ENCODE assay signal across 8 mouse cellular contexts in the genomic region with DNA sequence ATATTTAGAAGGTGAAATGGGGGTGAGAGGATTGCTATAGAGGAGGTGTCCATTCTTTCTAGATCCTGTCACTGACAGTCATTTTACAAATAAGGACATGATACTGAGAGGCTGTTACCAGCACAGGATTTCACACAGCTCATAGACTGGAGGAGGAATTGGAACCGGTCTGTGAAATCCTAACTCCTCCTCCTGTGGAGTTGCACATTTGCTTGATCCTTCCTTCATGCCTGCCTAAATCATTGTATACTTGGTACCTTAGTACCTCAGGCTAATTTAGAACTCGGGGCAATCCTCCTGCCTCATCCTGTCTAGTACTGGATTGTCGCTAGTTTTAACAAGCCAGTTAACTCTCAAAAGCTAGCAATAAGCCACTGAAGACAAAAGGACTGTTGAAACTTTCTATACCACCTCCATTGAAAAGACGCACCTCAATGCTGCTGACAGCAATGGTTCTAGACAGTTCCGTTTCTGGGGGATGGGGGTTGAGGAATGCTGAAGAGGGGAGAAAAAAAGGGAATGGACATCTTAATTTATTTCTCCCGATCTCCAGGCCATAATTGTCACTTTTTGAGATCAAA. TPM values are rescaled to one million over a fixed set of nuclear protein-coding genes. Genes with fewer than 3 reads are reported as not detected.
A peak's percentile ranks its signal among the peaks of the same experiment; 100 is the strongest.
DNase-seq lines count a peak whose midpoint lies in the region; ATAC-seq and TF ChIP-seq lines count a peak whose summit lies in the region.

No protein-coding gene starts in this region.

- DNase-seq in kidney, postnatal 0 days (ENCODE audit: low spot score), result peak; percentile 36
- DNase-seq in kidney, adult 18-20 months, result no peak
- DNase-seq in T-cell, adult 2 months (ENCODE audit: low spot score), result no peak
- DNase-seq in left cerebral cortex, postnatal 4 days, result no peak
- no peak for DNase-seq in adrenal gland, postnatal 4 days (ENCODE audit: low spot score in 2 of 2)

- no peaks in the 10 kb centered on the region for H3K9me3 ChIP-seq in kidney, postnatal 0 days (replicated peaks; ENCODE audit: low read length)
- H3K9me3 ChIP-seq in hindbrain, embryonic 16.5 days (ENCODE audit: control insufficient read depth, low read length), result no peaks in the 10 kb centered on the region
- H3K9me3 ChIP-seq in midbrain, embryonic 16.5 days (replicated peaks; ENCODE audit: control insufficient read depth, low read length, poor library complexity, severe bottlenecking), result no peaks in the 10 kb centered on the region

- TF ChIP-seq CTCF in kidney, postnatal 0 days (IDR thresholded peaks at IDR 0.05; ENCODE audit: low read depth), result no peak
- TF ChIP-seq CTCF in cortical plate, adult 2 months (IDR thresholded peaks at IDR 0.05; ENCODE audit: extremely low read depth, insufficient read depth, low read length), result no peak

- H3K4me2 ChIP-seq in kidney, postnatal 0 days (ENCODE audit: low read length), result peak overlapping the region; percentile 65
- peak overlapping the region; percentile 75 for H3K4me2 ChIP-seq in hindbrain, embryonic 16.5 days (ENCODE audit: low read length)
- peak overlapping the region; percentile 83 for H3K4me2 ChIP-seq in midbrain, embryonic 16.5 days (ENCODE audit: low read length)

- peak overlapping the region; percentile 85 for H3K27ac ChIP-seq in kidney, postnatal 0 days
- H3K27ac ChIP-seq in cortical plate, adult 2 months (ENCODE audit: insufficient read depth, low read length), result no peak overlapping the region
- peak overlapping the region; percentile 96 for H3K27ac ChIP-seq in hindbrain, embryonic 16.5 days (ENCODE audit: low read depth, low read length)
- H3K27ac ChIP-seq in midbrain, embryonic 16.5 days (ENCODE audit: low read length), result peak overlapping the region; percentile 94

- 5% methylated on average over 6 of the region's 6 CpGs for WGBS in kidney, postnatal 0 days
- WGBS in hindbrain, embryonic 16.5 days, result 5% methylated on average over 6 of the region's 6 CpGs
- whole genome bisulfite sequencing in midbrain, embryonic 16.5 days, result 2% methylated on average over 6 of the region's 6 CpGs

- peak overlapping the region; percentile 88 for H3K4me3 ChIP-seq in kidney, postnatal 0 days (replicated peaks; ENCODE audit: low read depth, low read length)
- H3K4me3 ChIP-seq in cortical plate, adult 2 months (ENCODE audit: insufficient read depth, low read length), result peak overlapping the region; percentile 41
- peak overlapping the region; percentile 88 for H3K4me3 ChIP-seq in hindbrain, embryonic 16.5 days (ENCODE audit: low read length)
- peak overlapping the region; percentile 92 for H3K4me3 ChIP-seq in midbrain, embryonic 16.5 days (ENCODE audit: low read depth, low read length)

- H3K27me3 ChIP-seq in kidney, postnatal 0 days (ENCODE audit: insufficient read depth, low read length), result peaks cover 13% of the 10 kb centered on the region; the same call in 1 of the 2 replicates
- H3K27me3 ChIP-seq in hindbrain, embryonic 16.5 days (replicated peaks; ENCODE audit: control insufficient read depth, insufficient read depth, low read length), result peaks cover 28% of the 10 kb centered on the region
- peaks cover 31% of the 10 kb centered on the region for H3K27me3 ChIP-seq in midbrain, embryonic 16.5 days (ENCODE audit: control insufficient read depth, insufficient read depth, low read depth, low read length)

- 0 out of 2 replicates have a peak, but pooled peaks have one; percentile 1 for ATAC-seq in kidney, postnatal 0 days (replicated peaks; ENCODE audit: low FRiP score, low read depth)
- peak; percentile 38 for ATAC-seq in hindbrain, embryonic 16.5 days
- peak; percentile 52 for ATAC-seq in midbrain, embryonic 16.5 days

- TF ChIP-seq POLR2A in cortical plate, adult 2 months (IDR thresholded peaks at IDR 0.05; ENCODE audit: extremely low read depth, insufficient read depth, low read length), result no peak

- no peaks in the 10 kb centered on the region for H3K36me3 ChIP-seq in kidney, postnatal 0 days (ENCODE audit: insufficient read depth, low read length)
- no peaks in the 10 kb centered on the region for H3K36me3 ChIP-seq in hindbrain, embryonic 16.5 days (ENCODE audit: control insufficient read depth, insufficient read depth, low read length)
- no peaks in the 10 kb centered on the region for H3K36me3 ChIP-seq in midbrain, embryonic 16.5 days (ENCODE audit: control insufficient read depth, insufficient read depth, low read length)

- peak overlapping the region; percentile 91 for H3K9ac ChIP-seq in kidney, postnatal 0 days (ENCODE audit: low read depth, low read length)
- peak overlapping the region; percentile 94 for H3K9ac ChIP-seq in hindbrain, embryonic 16.5 days (ENCODE audit: low read depth, low read length)
- peak overlapping the region; percentile 93 for H3K9ac ChIP-seq in midbrain, embryonic 16.5 days (ENCODE audit: low read depth, low read length)

- intact Hi-C loops in left cerebral cortex, postnatal 4 days (cut with DNase I), result no loop called here

- peaks cover 24% of the 10 kb centered on the region; the same call in 1 of the 2 replicates for H3K4me1 ChIP-seq in kidney, postnatal 0 days (replicated peaks; ENCODE audit: insufficient read depth, low read length)
- peaks cover 9% of the 10 kb centered on the region; the same call in 1 of the 2 replicates for H3K4me1 ChIP-seq in cortical plate, adult 2 months (ENCODE audit: control insufficient read depth, insufficient read depth, low read length)
- H3K4me1 ChIP-seq in hindbrain, embryonic 16.5 days (ENCODE audit: control insufficient read depth, insufficient read depth, low read depth, low read length), result peaks cover 39% of the 10 kb centered on the region
- H3K4me1 ChIP-seq in midbrain, embryonic 16.5 days (ENCODE audit: control insufficient read depth, insufficient read depth, low read length), result peaks cover 35% of the 10 kb centered on the region

RNA-seq across cellular contexts. Expression of a gene that starts 0.6 kb away (rescaled TPM):
- 62.2 and 68.2 TPM in 2 replicates for polyA plus RNA-seq in kidney, postnatal 0 days (2015; fragmentation: Nextera tagmentation; extraction: Ambion mirVana)
- polyA plus RNA-seq in cortical plate, adult 2 months (2012; rRNA removed), result 332 and 350 TPM in 2 replicates
- 155 and 167 TPM in 2 replicates for polyA plus RNA-seq in hindbrain, embryonic 16.5 days (2015; fragmentation: Nextera tagmentation; extraction: Ambion mirVana)
- 161 and 164 TPM in 2 replicates for polyA plus RNA-seq in midbrain, embryonic 16.5 days (2015; fragmentation: Nextera tagmentation; extraction: Ambion mirVana)
- 100 to 1,000 TPM; 319 to 327 TPM for total RNA-seq in left cerebral cortex, postnatal 4 days (2021)
- 100 to 1,000 TPM; 156 to 176 TPM for total RNA-seq in adrenal gland, postnatal 4 days (2021)

RNA-seq across cellular contexts. Expression of a gene that starts 8.9 kb away (rescaled TPM):
- polyA plus RNA-seq in kidney, postnatal 0 days (2015; fragmentation: Nextera tagmentation; extraction: Ambion mirVana), result 1.3 and 1.6 TPM in 2 replicates
- 29.7 and 31.4 TPM in 2 replicates for polyA plus RNA-seq in cortical plate, adult 2 months (2012; rRNA removed)
- 11.0 and 12.9 TPM in 2 replicates for polyA plus RNA-seq in hindbrain, embryonic 16.5 days (2015; fragmentation: Nextera tagmentation; extraction: Ambion mirVana)
- polyA plus RNA-seq in midbrain, embryonic 16.5 days (2015; fragmentation: Nextera tagmentation; extraction: Ambion mirVana), result 11.4 and 16.3 TPM in 2 replicates
- total RNA-seq in left cerebral cortex, postnatal 4 days (2021), result 10 to 100 TPM; 13.3 to 16.9 TPM
- total RNA-seq in adrenal gland, postnatal 4 days (2021), result under 1 TPM; 0.40 to 0.53 TPM

RNA-seq across cellular contexts. Expression of a gene that starts 8.9 kb away (rescaled TPM):
- 3.5 and 4.2 TPM in 2 replicates for polyA plus RNA-seq in kidney, postnatal 0 days (2015; fragmentation: Nextera tagmentation; extraction: Ambion mirVana)
- polyA plus RNA-seq in cortical plate, adult 2 months (2012; rRNA removed), result 29.0 and 34.1 TPM in 2 replicates
- polyA plus RNA-seq in hindbrain, embryonic 16.5 days (2015; fragmentation: Nextera tagmentation; extraction: Ambion mirVana), result 19.3 and 21.1 TPM in 2 replicates
- polyA plus RNA-seq in midbrain, embryonic 16.5 days (2015; fragmentation: Nextera tagmentation; extraction: Ambion mirVana), result 20.1 and 22.9 TPM in 2 replicates
- total RNA-seq in left cerebral cortex, postnatal 4 days (2021), result 10 to 100 TPM; 20.1 to 24.3 TPM
- total RNA-seq in adrenal gland, postnatal 4 days (2021), result 1 to 10 TPM; 3.5 to 3.6 TPM

RNA-seq across cellular contexts. Expression of a gene that starts 29.9 kb away (rescaled TPM):
- polyA plus RNA-seq in kidney, postnatal 0 days (2015; fragmentation: Nextera tagmentation; extraction: Ambion mirVana), result 38.5 and 40.3 TPM in 2 replicates
- polyA plus RNA-seq in cortical plate, adult 2 months (2012; rRNA removed), result 163 and 169 TPM in 2 replicates
- polyA plus RNA-seq in hindbrain, embryonic 16.5 days (2015; fragmentation: Nextera tagmentation; extraction: Ambion mirVana), result 18.9 and 20.3 TPM in 2 replicates
- polyA plus RNA-seq in midbrain, embryonic 16.5 days (2015; fragmentation: Nextera tagmentation; extraction: Ambion mirVana), result 10.7 TPM in 2 replicates
- 10 to 100 TPM; 12.3 to 15.2 TPM for total RNA-seq in left cerebral cortex, postnatal 4 days (2021)
- total RNA-seq in adrenal gland, postnatal 4 days (2021), result 10 to 100 TPM; 36.8 to 40.3 TPM

RNA-seq across cellular contexts. Expression of a gene that starts 39.9 kb away (rescaled TPM):
- 14.5 and 16.2 TPM in 2 replicates for polyA plus RNA-seq in kidney, postnatal 0 days (2015; fragmentation: Nextera tagmentation; extraction: Ambion mirVana)
- polyA plus RNA-seq in cortical plate, adult 2 months (2012; rRNA removed), result 23.2 and 25.5 TPM in 2 replicates
- 13.5 and 14.7 TPM in 2 replicates for polyA plus RNA-seq in hindbrain, embryonic 16.5 days (2015; fragmentation: Nextera tagmentation; extraction: Ambion mirVana)
- polyA plus RNA-seq in midbrain, embryonic 16.5 days (2015; fragmentation: Nextera tagmentation; extraction: Ambion mirVana), result 13.3 and 14.5 TPM in 2 replicates
- 10 to 100 TPM; 24.9 to 26.4 TPM for total RNA-seq in left cerebral cortex, postnatal 4 days (2021)
- total RNA-seq in adrenal gland, postnatal 4 days (2021), result 10 to 100 TPM; 29.0 to 31.7 TPM

Comparison
In these comparisons a context has a peak if more than half of its experiments do, and no peak if none do; other contexts are left out.
1. ATAC-seq: peak in every context shown above with its lines; median percentile 52 in midbrain, embryonic 16.5 days; 38 in hindbrain, embryonic 16.5 days; 1 in kidney, postnatal 0 days.
2. H3K4me3 ChIP-seq: peak in every context shown above with its lines; median percentile 92 in midbrain, embryonic 16.5 days; 88 in kidney, postnatal 0 days; 88 in hindbrain, embryonic 16.5 days; 41 in cortical plate, adult 2 months.